Mouse (Mus musculus) midbrain, embryonic 14.5 days (tissue): ENCODE data around the gene Apmap. TPM values are rescaled to one million over a fixed set of nuclear protein-coding genes. Genes with fewer than 3 reads are reported as not detected.

Experiments
- ATAC-seq: fragments of 200-750 bp; cut with Nextera tagmentation; 2 replicates; pipeline ENCODE4 v1.8.0; 2017; ENCODE audit warnings: moderate number of reproducible peaks, moderate library complexity; ENCODE audit not compliant: low FRiP score, low TSS enrichment
- DNase-seq: peaks from one replicate; pipeline ENCODE4 v3.0.0-alpha.2; 2015
- H3K27ac ChIP-seq: fragments of 300-500 bp; sonication (generic); replicated peaks from 2 replicates; pipeline ENCODE4 v1.5.1; 2014; ENCODE audit warnings: mild to moderate bottlenecking, low read depth, low read length, moderate library complexity
- H3K27me3 ChIP-seq: fragments of 300-500 bp; sonication (generic); 2 replicates; pipeline ENCODE4 v1.6.1; 2014; ENCODE audit warnings: low read length, control low read depth, mixed read lengths; ENCODE audit not compliant: control insufficient read depth, insufficient read depth
- H3K36me3 ChIP-seq: fragments of 300-500 bp; sonication (generic); 2 replicates; pipeline ENCODE4 v1.6.1; 2014; ENCODE audit warnings: low read length, control low read depth; ENCODE audit not compliant: control insufficient read depth, insufficient read depth
- H3K4me1 ChIP-seq: fragments of 300-500 bp; sonication (generic); 2 replicates; pipeline ENCODE4 v1.6.1; 2014; ENCODE audit warnings: mild to moderate bottlenecking, antibody characterized with exemption, low read length, control low read depth; ENCODE audit not compliant: control insufficient read depth, insufficient read depth
- H3K4me2 ChIP-seq: fragments of 300-500 bp; sonication (generic); 2 replicates; pipeline ENCODE4 v1.6.1; 2014; ENCODE audit warnings: mild to moderate bottlenecking, low read length, moderate library complexity
- H3K4me3 ChIP-seq: fragments of 300-500 bp; sonication (generic); replicated peaks from 2 replicates; pipeline ENCODE4 v1.5.1; 2014; ENCODE audit warnings: low read depth, low read length
- H3K9ac ChIP-seq: fragments of 300-500 bp; sonication (generic); replicated peaks from 2 replicates; pipeline ENCODE4 v1.6.1; 2014; ENCODE audit warnings: mild to moderate bottlenecking, low read length, moderate library complexity
- H3K9me3 ChIP-seq: fragments of 300-500 bp; sonication (generic); 2 replicates; pipeline ENCODE4 v1.6.1; 2016; ENCODE audit warnings: low read length, control low read depth, mixed read lengths; ENCODE audit not compliant: control insufficient read depth
- WGBS: fragments of 180-500 bp; shearing (Covaris S2); extraction: QIAGEN DNeasy Blood & Tissue Kit; methylation state at CpG from one replicate; pipeline ENCODE4 v1.1.7; 2014; 5-methylcytosine and 5-hydroxymethylcytosine counted together
- polyA plus RNA-seq: library from polyadenylated mRNA; unstranded; fragments of >200 nt; fragmentation: Nextera tagmentation; extraction: Ambion mirVana; gene quantifications from 2 replicates; pipeline ENCODE4 v1.2.1, GENCODE M21; 2014

Apmap gene
- polyA plus RNA-seq, 1 experiment from 2014 or later: 42.5 TPM

- ATAC-seq (no peak), DNase-seq (no peak)
- Histone ChIP-seq H3K27ac (no peak overlapping the region), H3K36me3 (no peaks in the 10 kb centered on the region), H3K9me3 (no peaks in the 10 kb centered on the region), H3K4me3 (no peak overlapping the region), H3K4me1 (peaks cover 20% of the 10 kb centered on the region), H3K9ac (no peak overlapping the region), H3K4me2 (no peak overlapping the region), H3K27me3 (no peaks in the 10 kb centered on the region)
- WGBS: 68% methylated on average over 14 of the region's 14 CpGs
These were observed 39.4 kb upstream of the Apmap start for GRCm38 (mm10) chr2:150647681-150648299.

GRCm38 (mm10) chr2:150646411-150647121, 38.2 kb upstream of the Apmap start:
- no peaks in the 10 kb centered on the region for H3K27me3 ChIP-seq
- 92% methylated on average over 8 of the region's 8 CpGs for WGBS
- H3K4me1 ChIP-seq: peaks cover 20% of the 10 kb centered on the region
- no peaks in the 10 kb centered on the region for H3K9me3 ChIP-seq
- no peak overlapping the region for H3K4me2 ChIP-seq
- H3K4me3 ChIP-seq: no peak overlapping the region
- no peaks in the 10 kb centered on the region for H3K36me3 ChIP-seq
- H3K9ac ChIP-seq: no peak overlapping the region
- DNase-seq: no peak
- H3K27ac ChIP-seq: no peak overlapping the region; the same call in 1 of the 2 replicates
- ATAC-seq: no peak

GRCm38 (mm10) chr2:150645225-150645624, 36.9 kb upstream of the Apmap start:
- DNase-seq (no peak), ATAC-seq (no peak)
- Histone ChIP-seq H3K4me3 (no peak overlapping the region), H3K9me3 (no peaks in the 10 kb centered on the region), H3K4me2 (no peak overlapping the region), H3K4me1 (peaks cover 11% of the 10 kb centered on the region; the same call in 1 of the 2 replicates), H3K27ac (peak overlapping the region; percentile 88), H3K27me3 (no peaks in the 10 kb centered on the region), H3K9ac (no peak overlapping the region), H3K36me3 (0 out of 2 replicates have a peak, but pooled peaks cover 3% of the 10 kb centered on the region)
- 92% methylated on average over 4 of the region's 4 CpGs for WGBS

GRCm38 (mm10) chr2:150643726-150644415, 35.5 kb upstream of the Apmap start:
- Histone ChIP-seq H3K27ac (peak overlapping the region; percentile 88), H3K9me3 (no peaks in the 10 kb centered on the region), H3K4me3 (no peak overlapping the region), H3K9ac (no peak overlapping the region), H3K36me3 (0 out of 2 replicates have a peak, but pooled peaks cover 3% of the 10 kb centered on the region), H3K4me1 (peaks cover 5% of the 10 kb centered on the region; the same call in 1 of the 2 replicates), H3K27me3 (no peaks in the 10 kb centered on the region), H3K4me2 (peak overlapping the region; percentile 31; the same call in 1 of the 2 replicates)
- peak; percentile 86 for DNase-seq
- WGBS: 34% methylated on average over 8 of the region's 8 CpGs
- peak; percentile 97 for ATAC-seq

- Histone ChIP-seq H3K27ac (peak overlapping the region; percentile 88), H3K36me3 (0 out of 2 replicates have a peak, but pooled peaks cover 3% of the 10 kb centered on the region), H3K4me1 (peaks cover 3% of the 10 kb centered on the region; the same call in 1 of the 2 replicates), H3K27me3 (no peaks in the 10 kb centered on the region), H3K4me2 (no peak overlapping the region), H3K9me3 (no peaks in the 10 kb centered on the region), H3K4me3 (no peak overlapping the region), H3K9ac (no peak overlapping the region)
- 79% methylated on average over 1 of the region's 1 CpGs for WGBS
- no peak for DNase-seq
- ATAC-seq: no peak
These were observed 34.8 kb upstream of the Apmap start for GRCm38 (mm10) chr2:150643166-150643565.

GRCm38 (mm10) chr2:150638370-150638733, 30.0 kb upstream of the Apmap start:
- Histone ChIP-seq H3K36me3 (peaks cover 9% of the 10 kb centered on the region), H3K9me3 (no peaks in the 10 kb centered on the region), H3K27me3 (no peaks in the 10 kb centered on the region), H3K4me3 (no peak overlapping the region), H3K9ac (no peak overlapping the region), H3K27ac (no peak overlapping the region), H3K4me2 (no peak overlapping the region), H3K4me1 (peaks cover 10% of the 10 kb centered on the region)
- DNase-seq (no peak), ATAC-seq (no peak; the same call in 1 of the 2 replicates)
- WGBS: 21% methylated on average over 2 of the region's 2 CpGs

GRCm38 (mm10) chr2:150637702-150638369, 29.5 kb upstream of the Apmap start:
- Histone ChIP-seq H3K27me3 (no peaks in the 10 kb centered on the region), H3K36me3 (peaks cover 9% of the 10 kb centered on the region), H3K9me3 (no peaks in the 10 kb centered on the region), H3K4me1 (peaks cover 10% of the 10 kb centered on the region), H3K4me2 (0 out of 2 replicates have a peak overlapping the region, but pooled peaks have one; percentile 12), H3K9ac (0 out of 2 replicates have a peak overlapping the region, but pooled peaks have one; percentile 9), H3K4me3 (no peak overlapping the region), H3K27ac (no peak overlapping the region)
- WGBS: 28% methylated on average over 6 of the region's 6 CpGs
- DNase-seq: peak; percentile 42
- peak; percentile 65; the same call in 1 of the 2 replicates for ATAC-seq

- Histone ChIP-seq H3K9me3 (no peaks in the 10 kb centered on the region), H3K27ac (no peak overlapping the region), H3K4me2 (no peak overlapping the region), H3K9ac (no peak overlapping the region), H3K36me3 (peaks cover 9% of the 10 kb centered on the region), H3K4me3 (no peak overlapping the region), H3K27me3 (no peaks in the 10 kb centered on the region), H3K4me1 (peaks cover 10% of the 10 kb centered on the region)
- no peak for DNase-seq
- 81% methylated on average over 3 of the region's 3 CpGs for WGBS
- no peak for ATAC-seq
These were observed 27.6 kb upstream of the Apmap start for GRCm38 (mm10) chr2:150635877-150636446.
